Mouse (Mus musculus) cerebellum, postnatal 10 days (tissue): Measurements from ENCODE around the gene Gm20388.

Experiments
- DNase-seq, 2 experiments: peaks; one replicate each; pipeline ENCODE4 v3.0.0; 2021; ENCODE audit warnings: mixed read lengths in 2 of 2

Gene Gm20388

GRCm38 (mm10) chr8:120557170-120557965 is 646.7 kb downstream of the Gm20388 start:
- peak; percentile 78 to 89 for DNase-seq

- peak; percentile 66 to 74 for DNase-seq
Measured at GRCm38 (mm10) chr8:120558162-120558561, 647.5 kb downstream of the Gm20388 start.

- peak; percentile 72 to 78 for DNase-seq
Measured at GRCm38 (mm10) chr8:120559654-120560053, 649.0 kb downstream of the Gm20388 start.

GRCm38 (mm10) chr8:120560535-120560934 is 649.9 kb downstream of the Gm20388 start:
- DNase-seq: no peak

- peak; percentile 76 to 81 for DNase-seq
Measured at GRCm38 (mm10) chr8:120561539-120562435, 651.1 kb downstream of the Gm20388 start.

- no peak for DNase-seq
Measured at GRCm38 (mm10) chr8:120562680-120563347, 652.2 kb downstream of the Gm20388 start.

- DNase-seq: no peak
Measured at GRCm38 (mm10) chr8:120563348-120563724, 652.7 kb downstream of the Gm20388 start.

GRCm38 (mm10) chr8:120563851-120564837 is 653.5 kb downstream of the Gm20388 start:
- DNase-seq: peak; percentile 83

- DNase-seq: no peak
Measured at GRCm38 (mm10) chr8:120565151-120565711, 654.6 kb downstream of the Gm20388 start.

- peak; percentile 75 to 80 for DNase-seq
Measured at GRCm38 (mm10) chr8:120566681-120567080, 656.0 kb downstream of the Gm20388 start.

- no peak for DNase-seq
Measured at GRCm38 (mm10) chr8:120567731-120568130, 657.1 kb downstream of the Gm20388 start.

GRCm38 (mm10) chr8:120568164-120568798 is 657.6 kb downstream of the Gm20388 start:
- no peak for DNase-seq

- DNase-seq: no peak
Measured at GRCm38 (mm10) chr8:120569123-120569522, 658.5 kb downstream of the Gm20388 start.

- peak; percentile 84 to 86 for DNase-seq
Measured at GRCm38 (mm10) chr8:120569939-120570715, 659.5 kb downstream of the Gm20388 start.

GRCm38 (mm10) chr8:120571561-120571960 is 660.9 kb downstream of the Gm20388 start:
- DNase-seq: no peak

GRCm38 (mm10) chr8:120572534-120572933 is 661.9 kb downstream of the Gm20388 start:
- peak; percentile 72 to 73 for DNase-seq

- no peak for DNase-seq
Measured at GRCm38 (mm10) chr8:120573866-120574265, 663.2 kb downstream of the Gm20388 start.

- peak in 1 of 2 experiments; percentile 52 for DNase-seq
Measured at GRCm38 (mm10) chr8:120574941-120575340, 664.3 kb downstream of the Gm20388 start.

GRCm38 (mm10) chr8:120575801-120576200 is 665.2 kb downstream of the Gm20388 start:
- DNase-seq: peak in 1 of 2 experiments; percentile 16

GRCm38 (mm10) chr8:120577821-120578220 is 667.2 kb downstream of the Gm20388 start:
- DNase-seq: peak; percentile 71 to 77
